Mouse (Mus musculus) MEL (cell line): ENCODE results near the gene Gm17374. TPM values are rescaled to one million over a fixed set of nuclear protein-coding genes. Genes with fewer than 3 reads are reported as not detected.
A peak's percentile ranks its signal among the peaks of the same experiment; 100 is the strongest.

ENCODE experiments used
- DNase-seq: peaks from one replicate; pipeline ENCODE4 v3.0.0; 2011; ENCODE audit warnings: low read depth, low spot score
- H3K27ac ChIP-seq: 2 replicates; pipeline ENCODE4 v1.5.1; 2012; ENCODE audit warnings: low read depth, mild to moderate bottlenecking, control low read depth, low read length, moderate library complexity; ENCODE audit not compliant: control insufficient read depth
- H3K27me3 ChIP-seq, 2 experiments: fragments of 150-350 bp in 1 of 2; sonication (generic) in 1 of 2; 2 replicates each; pipeline ENCODE4 v1.6.1; 2012; ENCODE audit warnings: low read length in 2 of 2, mild to moderate bottlenecking in 2 of 2, improper control_type of control experiment in 1 of 2, moderate library complexity in 1 of 2; ENCODE audit not compliant: insufficient read depth in 2 of 2, control insufficient read depth in 1 of 2
- H3K36me3 ChIP-seq, 2 experiments: 2 replicates each; pipeline ENCODE4 v1.6.1; 2012 to 2014; ENCODE audit warnings: low read length in 2 of 2, improper control_type of control experiment in 1 of 2, inconsistent platforms in 1 of 2, mild to moderate bottlenecking in 1 of 2; ENCODE audit not compliant: insufficient read depth in 2 of 2, control insufficient read depth in 1 of 2
- H3K4me1 ChIP-seq, 2 experiments: fragments of 150-350 bp in 1 of 2; sonication (generic) in 1 of 2; 2 replicates each; pipeline ENCODE4 v1.6.1; 2012; ENCODE audit warnings: low read length in 2 of 2, improper control_type of control experiment in 1 of 2, mild to moderate bottlenecking in 1 of 2; ENCODE audit not compliant: insufficient read depth in 2 of 2, control insufficient read depth in 1 of 2
- H3K4me3 ChIP-seq, 2 experiments: fragments of 150-350 bp in 1 of 2; sonication (generic) in 1 of 2; 2 replicates each; pipeline ENCODE4 v1.5.1; 2012; ENCODE audit warnings: low read depth in 2 of 2, low read length in 2 of 2, mild to moderate bottlenecking in 2 of 2, moderate library complexity in 2 of 2, control low read depth in 1 of 2, improper control_type of control experiment in 1 of 2; ENCODE audit not compliant: control insufficient read depth in 1 of 2, insufficient read depth in 1 of 2
- H3K79me2 ChIP-seq: 2 replicates; pipeline ENCODE4 v1.6.1; 2012; ENCODE audit warnings: mild to moderate bottlenecking, low read length, moderate library complexity; ENCODE audit not compliant: control insufficient read depth, poor library complexity, insufficient read depth
- H3K9ac ChIP-seq: 2 replicates; pipeline ENCODE4 v1.6.1; 2012; ENCODE audit warnings: low read depth, mild to moderate bottlenecking, control low read depth, low read length, moderate library complexity; ENCODE audit not compliant: control insufficient read depth, poor library complexity, severe bottlenecking
- H3K9me3 ChIP-seq: fragments of 150-350 bp; sonication (generic); replicated peaks from 2 replicates; pipeline ENCODE4 v1.6.1; 2012; ENCODE audit warnings: mild to moderate bottlenecking, low read length, improper control_type of control experiment, moderate library complexity; ENCODE audit not compliant: insufficient read depth
- BHLHE40 ChIP-seq: IDR thresholded peaks from 2 replicates; pipeline ENCODE4 v1.6.1; 2012; ENCODE audit warnings: low read depth, mild to moderate bottlenecking, inconsistent platforms, low read length, improper control_type of control experiment, borderline replicate concordance
- CHD1 ChIP-seq: IDR thresholded peaks from 2 replicates; pipeline ENCODE4 v1.6.1; 2012; ENCODE audit warnings: low read depth, mild to moderate bottlenecking, inconsistent platforms, low read length, improper control_type of control experiment
- CHD2 ChIP-seq: IDR thresholded peaks from 2 replicates; pipeline ENCODE4 v1.6.1; 2011; ENCODE audit warnings: low read length, improper control_type of control experiment
- CTCF ChIP-seq, 3 experiments: IDR thresholded peaks in 2 of 3; conservative IDR thresholded peaks in 1 of 3; 2 replicates each; pipeline ENCODE4 v1.5.1; 2011 to 2012; ENCODE audit warnings: low read length in 3 of 3, low read depth in 2 of 3, mild to moderate bottlenecking in 2 of 3, improper control_type of control experiment in 1 of 3, inconsistent platforms in 1 of 3, mixed read lengths in 1 of 3, moderate library complexity in 1 of 3; ENCODE audit not compliant: control insufficient read depth in 1 of 3, insufficient read depth in 1 of 3, poor library complexity in 1 of 3, severe bottlenecking in 1 of 3
- E2F4 ChIP-seq: IDR thresholded peaks from 2 replicates; pipeline ENCODE4 v1.6.1; 2011; ENCODE audit warnings: low read depth, low read length, improper control_type of control experiment, borderline replicate concordance
- ELF1 ChIP-seq: IDR thresholded peaks from 2 replicates; pipeline ENCODE4 v1.6.1; 2014; ENCODE audit warnings: low read depth, mild to moderate bottlenecking, inconsistent platforms, low read length, improper control_type of control experiment, moderate library complexity
- EP300 ChIP-seq, 2 experiments: IDR thresholded peaks; 2 replicates each; pipeline ENCODE4 v1.6.1; 2011; ENCODE audit warnings: improper control_type of control experiment in 2 of 2, low read length in 2 of 2, low read depth in 1 of 2, mild to moderate bottlenecking in 1 of 2
- ETS1 ChIP-seq: IDR thresholded peaks from 2 replicates; pipeline ENCODE4 v1.6.1; 2012; ENCODE audit warnings: low read depth, mild to moderate bottlenecking, inconsistent platforms, low read length, improper control_type of control experiment, moderate library complexity
- GABPA ChIP-seq: IDR thresholded peaks from 2 replicates; pipeline ENCODE4 v1.6.1; 2012; ENCODE audit warnings: low read depth, mild to moderate bottlenecking, inconsistent platforms, low read length, improper control_type of control experiment, moderate library complexity
- GATA1 ChIP-seq: IDR thresholded peaks from 2 replicates; pipeline ENCODE4 v1.6.1; 2011; ENCODE audit warnings: low read depth, low read length, improper control_type of control experiment
- JUND ChIP-seq: IDR thresholded peaks from 2 replicates; pipeline ENCODE4 v1.6.1; 2011; ENCODE audit warnings: low read depth, mild to moderate bottlenecking, improper control_type of control experiment, low read length
- KAT2A ChIP-seq: conservative IDR thresholded peaks from 2 replicates; pipeline ENCODE4 v1.6.1; 2012; ENCODE audit warnings: low read depth, low read length, improper control_type of control experiment, inconsistent platforms
- MAX ChIP-seq: IDR thresholded peaks from 2 replicates; pipeline ENCODE4 v1.6.1; 2011; ENCODE audit warnings: low read length, improper control_type of control experiment
- MAZ ChIP-seq: IDR thresholded peaks from 2 replicates; pipeline ENCODE4 v1.6.1; 2012; ENCODE audit warnings: low read depth, mild to moderate bottlenecking, inconsistent platforms, low read length, improper control_type of control experiment
- MEF2A ChIP-seq: IDR thresholded peaks from 2 replicates; pipeline ENCODE4 v1.6.1; 2014; ENCODE audit warnings: low read depth, mild to moderate bottlenecking, inconsistent platforms, low read length, improper control_type of control experiment; ENCODE audit not compliant: poor library complexity, insufficient replicate concordance, severe bottlenecking; ENCODE audit errors: extremely low read depth
- MXI1 ChIP-seq: IDR thresholded peaks from 2 replicates; pipeline ENCODE4 v1.6.1; 2011; ENCODE audit warnings: mild to moderate bottlenecking, low read depth, low read length, improper control_type of control experiment
- MYB ChIP-seq: IDR thresholded peaks from 2 replicates; pipeline ENCODE4 v1.6.1; 2011; ENCODE audit warnings: mild to moderate bottlenecking, low read depth, low read length, improper control_type of control experiment
- MYC ChIP-seq: IDR thresholded peaks from 2 replicates; pipeline ENCODE4 v1.6.1; 2011; ENCODE audit warnings: low read depth, mild to moderate bottlenecking, low read length, improper control_type of control experiment, moderate library complexity
- NELFE ChIP-seq: IDR thresholded peaks from 2 replicates; pipeline ENCODE4 v1.6.1; 2011; ENCODE audit warnings: low read depth, low read length, improper control_type of control experiment
- NRF1 ChIP-seq: IDR thresholded peaks from 2 replicates; pipeline ENCODE4 v1.6.1; 2014; ENCODE audit warnings: low read depth, mild to moderate bottlenecking, inconsistent platforms, low read length, improper control_type of control experiment, moderate library complexity; ENCODE audit not compliant: poor library complexity, insufficient read depth, severe bottlenecking
- POLR2A ChIP-seq, 2 experiments: IDR thresholded peaks; 2 replicates each; pipeline ENCODE4 v1.6.1; 2011 to 2012; ENCODE audit warnings: low read length in 2 of 2, mild to moderate bottlenecking in 2 of 2, control low read depth in 1 of 2, improper control_type of control experiment in 1 of 2, low read depth in 1 of 2, moderate library complexity in 1 of 2; ENCODE audit not compliant: control insufficient read depth in 1 of 2, insufficient read depth in 1 of 2, poor library complexity in 1 of 2
- POLR2AphosphoS2 ChIP-seq: IDR thresholded peaks from 2 replicates; pipeline ENCODE4 v1.6.1; 2011; ENCODE audit warnings: low read length, improper control_type of control experiment
- POLR2AphosphoS5 ChIP-seq: IDR thresholded peaks from 2 replicates; pipeline ENCODE4 v1.6.1; 2012; ENCODE audit warnings: low read depth, borderline replicate concordance, mild to moderate bottlenecking, inconsistent platforms, low read length, moderate library complexity, mixed read lengths
- RAD21 ChIP-seq: IDR thresholded peaks from 2 replicates; pipeline ENCODE4 v1.6.1; 2011; ENCODE audit warnings: mild to moderate bottlenecking, low read depth, low read length, improper control_type of control experiment
- RCOR1 ChIP-seq: IDR thresholded peaks from 2 replicates; pipeline ENCODE4 v1.6.1; 2012; ENCODE audit warnings: low read depth, mild to moderate bottlenecking, inconsistent platforms, low read length, improper control_type of control experiment
- SIN3A ChIP-seq: IDR thresholded peaks from 2 replicates; pipeline ENCODE4 v1.6.1; 2012; ENCODE audit warnings: low read length, improper control_type of control experiment, inconsistent platforms
- SMC3 ChIP-seq: IDR thresholded peaks from 2 replicates; pipeline ENCODE4 v1.6.1; 2011; ENCODE audit warnings: low read depth, low read length, improper control_type of control experiment
- TAL1 ChIP-seq: IDR thresholded peaks from 2 replicates; pipeline ENCODE4 v1.6.1; 2012; ENCODE audit warnings: mild to moderate bottlenecking, inconsistent platforms, low read length, moderate library complexity, mixed read lengths
- TBP ChIP-seq: IDR thresholded peaks from 2 replicates; pipeline ENCODE4 v1.8.0; 2011; ENCODE audit warnings: low read depth, low read length, improper control_type of control experiment
- TCF12 ChIP-seq: IDR thresholded peaks from 2 replicates; pipeline ENCODE4 v1.6.1; 2014; ENCODE audit warnings: low read depth, mild to moderate bottlenecking, inconsistent platforms, low read length, improper control_type of control experiment, moderate library complexity
- UBTF ChIP-seq: IDR thresholded peaks from 2 replicates; pipeline ENCODE4 v1.6.1; 2012; ENCODE audit warnings: low read depth, mild to moderate bottlenecking, inconsistent platforms, low read length, improper control_type of control experiment, moderate library complexity, borderline replicate concordance; ENCODE audit not compliant: insufficient read depth
- USF1 ChIP-seq: IDR thresholded peaks from 2 replicates; pipeline ENCODE4 v1.6.1; 2014; ENCODE audit warnings: low read depth, mild to moderate bottlenecking, inconsistent platforms, low read length, improper control_type of control experiment, moderate library complexity
- USF2 ChIP-seq, 2 experiments: IDR thresholded peaks; 2 replicates each; pipeline ENCODE4 v1.6.1; 2011 to 2012; ENCODE audit warnings: improper control_type of control experiment in 2 of 2, low read length in 2 of 2, borderline replicate concordance in 1 of 2, inconsistent platforms in 1 of 2, low read depth in 1 of 2, mild to moderate bottlenecking in 1 of 2; ENCODE audit not compliant: insufficient read depth in 1 of 2
- ZC3H11A ChIP-seq: IDR thresholded peaks from 2 replicates; pipeline ENCODE4 v1.6.1; 2012; ENCODE audit warnings: low read depth, mild to moderate bottlenecking, inconsistent platforms, low read length, improper control_type of control experiment
- ZKSCAN1 ChIP-seq: IDR thresholded peaks from 2 replicates; pipeline ENCODE4 v1.6.1; 2012; ENCODE audit warnings: low read depth, mild to moderate bottlenecking, inconsistent platforms, low read length, improper control_type of control experiment, moderate library complexity
- ZMIZ1 ChIP-seq: IDR thresholded peaks from 2 replicates; pipeline ENCODE4 v1.6.1; 2012; ENCODE audit warnings: low read depth, mild to moderate bottlenecking, inconsistent platforms, low read length, improper control_type of control experiment, moderate library complexity
- ZNF384 ChIP-seq: IDR thresholded peaks from 2 replicates; pipeline ENCODE4 v1.6.1; 2012; ENCODE audit warnings: low read depth, mild to moderate bottlenecking, inconsistent platforms, low read length, improper control_type of control experiment
- polyA plus RNA-seq, 2 experiments: library from polyadenylated mRNA; stranded (reverse) in 1 of 2; unstranded in 1 of 2; fragments of >175 nt in 1 of 2; fragments of >200 nt in 1 of 2; gene quantifications; 2 replicates each; pipeline versions ENCODE4 v1.2.1 to v1.2.4; 2012; ENCODE audit warnings: low replicate concordance in 2 of 2, low read depth in 1 of 2; ENCODE audit not compliant: insufficient read length in 2 of 2, insufficient read depth in 1 of 2, missing spikeins in 1 of 2
- total RNA-seq: library from RNA; depleted of rRNA; stranded (reverse); fragments of 300-350 nt; gene quantifications from 2 replicates; pipeline ENCODE4 v1.2.3, GENCODE M21; 2012

The Gm17374 gene
- total and polyA plus RNA-seq, 3 experiments: not detected

- no peak overlapping the region for H3K9ac ChIP-seq
- H3K27me3 ChIP-seq: no peaks in the 10 kb centered on the region
- peaks cover 10 to 22% of the 10 kb centered on the region in 2 experiments for H3K4me1 ChIP-seq
- H3K9me3 ChIP-seq: no peaks in the 10 kb centered on the region
- DNase-seq: peak; percentile 91
- H3K36me3 ChIP-seq: peaks cover 33 to 52% of the 10 kb centered on the region in 2 experiments
- peak overlapping the region; percentile 81 for H3K27ac ChIP-seq
- H3K4me3 ChIP-seq: no peak overlapping the region
- H3K79me2 ChIP-seq: peaks cover 21% of the 10 kb centered on the region
- TF ChIP-seq MAX: peak; percentile 86
- no peak; the same call in 1 of the 2 replicates for TF ChIP-seq MAZ
- no peak for TF ChIP-seq POLR2AphosphoS5
- TF ChIP-seq KAT2A: peak; percentile 42; the same call in 1 of the 2 replicates
- TF ChIP-seq USF2 (IDR thresholded peaks at IDR 0.05; ENCODE audit: borderline replicate concordance in 1 of 2, insufficient read depth in 1 of 2, low read depth in 1 of 2, low read length in 2 of 2): no peak
- no peak for TF ChIP-seq JUND
- peak; percentile 97 to 98 for TF ChIP-seq EP300 (IDR thresholded peaks at IDR 0.05; ENCODE audit: low read depth in 1 of 2, low read length in 2 of 2)
- TF ChIP-seq MEF2A: peak; percentile 87; the same call in 1 of the 2 replicates
- peak; percentile 99 for TF ChIP-seq TCF12
- peak; percentile 100 for TF ChIP-seq RCOR1
- TF ChIP-seq ZNF384: peak; percentile 78
- TF ChIP-seq POLR2A (IDR thresholded peaks at IDR 0.05; ENCODE audit: control insufficient read depth in 1 of 2, insufficient read depth in 1 of 2, low read depth in 1 of 2, low read length in 2 of 2, poor library complexity in 1 of 2): no peak
- no peak for TF ChIP-seq POLR2AphosphoS2
- peak; percentile 95 for TF ChIP-seq MXI1
- TF ChIP-seq MYC: peak; percentile 91
- no peak for TF ChIP-seq ZKSCAN1
- TF ChIP-seq TBP: 0 out of 2 replicates have a peak, but pooled peaks have one; percentile 28
- no peak for TF ChIP-seq NRF1
- TF ChIP-seq RAD21: no peak
- TF ChIP-seq SIN3A: peak; percentile 79
- peak; percentile 100 for TF ChIP-seq GATA1
- TF ChIP-seq ZC3H11A: peak; percentile 2; the same call in 1 of the 2 replicates
- TF ChIP-seq CHD1: no peak
- peak; percentile 94 for TF ChIP-seq ETS1
- TF ChIP-seq E2F4: no peak
- TF ChIP-seq CTCF (IDR thresholded peaks at IDR 0.05 in 2 of 3, conservative IDR thresholded peaks at IDR 0.05 in 1 of 3; ENCODE audit: control insufficient read depth in 1 of 3, insufficient read depth in 1 of 3, low read depth in 2 of 3, low read length in 3 of 3, poor library complexity in 1 of 3, severe bottlenecking in 1 of 3): no peak
- TF ChIP-seq CHD2: no peak
- TF ChIP-seq USF1: no peak
- TF ChIP-seq BHLHE40: peak; percentile 99
- peak; percentile 46; the same call in 1 of the 2 replicates for TF ChIP-seq ZMIZ1
- TF ChIP-seq TAL1: peak; percentile 95
- no peak for TF ChIP-seq ELF1
- TF ChIP-seq GABPA: no peak
- TF ChIP-seq SMC3: no peak
- no peak for TF ChIP-seq UBTF
- TF ChIP-seq MYB: peak; percentile 54
- TF ChIP-seq NELFE: no peak
Observed at GRCm38 (mm10) chr2:140163351-140163854, 11.6 kb downstream of the Gm17374 start.
